Mouse (Mus musculus): ENCODE results near the gene Cdc42bpa. TPM values are rescaled to one million over a fixed set of nuclear protein-coding genes. Genes with fewer than 3 reads are reported as not detected.
"Not testable (repeated sequence)": the region's sequence is repeated elsewhere in the genome, so short reads cannot be mapped to it uniquely, and the experiment has no call there.

Cdc42bpa gene
- polyA plus RNA-seq, 1 experiment from 2014 or later: 27.0 TPM

DNA sequence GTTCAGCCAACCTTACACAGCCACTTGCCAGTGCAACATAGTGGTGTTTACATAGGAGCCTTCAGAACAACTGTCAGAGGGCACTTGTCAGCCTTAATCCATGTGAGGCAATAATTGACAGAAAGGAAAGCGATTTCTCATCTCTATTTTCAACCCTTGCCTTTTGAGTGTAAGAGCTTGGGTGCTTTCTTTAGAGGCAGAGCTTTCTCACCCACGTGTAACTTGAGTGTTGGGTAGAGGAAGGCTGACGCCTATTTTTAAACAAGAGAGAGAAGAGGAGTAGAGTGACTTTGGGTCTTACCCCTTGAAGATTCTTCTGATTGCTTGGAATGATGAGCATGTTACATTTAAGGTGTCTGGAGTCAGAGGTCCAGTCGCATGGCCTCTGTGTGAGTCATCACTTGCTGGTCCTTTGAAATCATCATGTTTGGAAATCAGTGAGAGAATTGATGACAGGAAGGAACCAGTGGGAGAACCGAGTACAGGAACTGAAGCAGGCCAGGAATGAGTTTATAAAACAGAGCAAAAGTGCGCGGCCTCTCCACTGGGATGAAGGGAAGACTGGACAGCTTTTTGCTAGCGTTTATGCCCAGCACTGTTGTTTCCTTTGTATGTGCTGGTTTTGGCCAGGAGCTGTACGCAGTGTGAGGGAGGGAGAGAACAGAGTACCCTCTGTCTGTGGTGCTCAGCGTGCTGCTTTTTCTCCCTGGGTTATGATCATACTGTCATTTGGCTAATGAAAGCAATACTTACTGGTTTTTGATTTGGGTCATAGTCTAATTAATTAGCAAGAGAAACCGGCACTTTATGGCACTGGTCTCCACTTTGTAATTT, 61.4 kb downstream of the Cdc42bpa start:
- H3K9ac ChIP-seq: no peak overlapping the region
- H3K4me3 ChIP-seq (replicated peaks; ENCODE audit: low read length): no peak overlapping the region
- no peaks in the 10 kb centered on the region for H3K27me3 ChIP-seq (ENCODE audit: control insufficient read depth, insufficient read depth, low read length)
- H3K4me1 ChIP-seq (replicated peaks; ENCODE audit: control insufficient read depth, insufficient read depth, low read length): 0 out of 2 replicates have a peak, but pooled peaks cover 3% of the 10 kb centered on the region
- no peak overlapping the region for H3K27ac ChIP-seq
- no peak overlapping the region for H3K4me2 ChIP-seq (replicated peaks)
- H3K9me3 ChIP-seq (ENCODE audit: control insufficient read depth, low read length): no peaks in the 10 kb centered on the region
- H3K36me3 ChIP-seq (replicated peaks; ENCODE audit: control insufficient read depth, insufficient read depth): no peaks in the 10 kb centered on the region
- no peak for DNase-seq (ENCODE audit: low spot score)
- no peak for ATAC-seq (ENCODE audit: low FRiP score)
- 77% methylated on average over 11 of the region's 11 CpGs for WGBS

DNA sequence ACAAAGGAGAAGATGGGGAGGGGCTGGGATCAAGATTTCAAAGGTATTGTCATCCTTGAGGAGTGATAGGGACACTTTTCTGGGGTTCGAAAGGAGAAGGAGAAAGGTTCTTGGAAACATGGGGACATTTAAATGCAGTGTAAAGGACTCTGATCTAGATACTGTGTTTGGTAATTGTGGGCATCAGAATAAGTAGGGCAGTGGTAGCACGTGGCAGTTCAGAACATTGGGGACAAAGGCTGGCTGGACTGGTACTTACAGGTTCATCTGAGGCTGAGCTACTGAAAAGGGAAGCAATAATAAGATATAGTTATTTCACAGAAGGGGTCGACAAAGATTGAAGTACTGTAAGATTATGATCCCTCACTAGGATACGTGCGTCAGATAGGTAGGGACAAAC, 63.2 kb downstream of the Cdc42bpa start:
- Histone ChIP-seq H3K4me2 (replicated peaks) (no peak overlapping the region), H3K27ac (no peak overlapping the region), H3K36me3 (replicated peaks; ENCODE audit: control insufficient read depth, insufficient read depth) (no peaks in the 10 kb centered on the region), H3K9ac (no peak overlapping the region), H3K4me3 (replicated peaks; ENCODE audit: low read length) (no peak overlapping the region), H3K9me3 (ENCODE audit: control insufficient read depth, low read length) (no peaks in the 10 kb centered on the region), H3K27me3 (ENCODE audit: control insufficient read depth, insufficient read depth, low read length) (no peaks in the 10 kb centered on the region), H3K4me1 (replicated peaks; ENCODE audit: control insufficient read depth, insufficient read depth, low read length) (0 out of 2 replicates have a peak, but pooled peaks cover 3% of the 10 kb centered on the region)
- DNase-seq (ENCODE audit: low spot score): no peak
- 71% methylated on average over 5 of the region's 5 CpGs for WGBS
- ATAC-seq (ENCODE audit: low FRiP score): no peak

DNA sequence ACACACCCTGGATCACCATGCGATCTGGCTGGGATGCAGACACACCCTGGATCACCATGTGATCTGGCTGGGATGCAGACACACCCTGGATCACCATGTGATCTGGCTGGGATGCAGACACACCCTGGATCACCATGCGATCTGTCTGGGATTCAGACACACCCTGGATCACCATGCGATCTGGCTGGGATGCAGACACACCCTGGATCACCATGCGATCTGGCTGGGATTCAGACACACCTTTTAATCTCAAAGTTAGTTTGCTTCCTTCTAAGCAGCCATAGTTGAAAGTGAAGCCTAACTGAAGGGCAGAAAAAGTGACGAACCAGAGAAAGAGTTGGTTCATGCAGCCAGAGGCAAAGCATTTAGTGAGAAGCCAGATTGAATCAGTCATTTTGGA, 69.6 kb downstream of the Cdc42bpa start:
- 95% methylated on average over 5 of the region's 5 CpGs for WGBS
- not testable (repeated sequence) for H3K27ac ChIP-seq; DNase-seq (ENCODE audit: low spot score); H3K9me3 ChIP-seq (ENCODE audit: control insufficient read depth, low read length); H3K9ac ChIP-seq; H3K4me3 ChIP-seq (replicated peaks; ENCODE audit: low read length); H3K27me3 ChIP-seq (ENCODE audit: control insufficient read depth, insufficient read depth, low read length); ATAC-seq (ENCODE audit: low FRiP score); H3K4me2 ChIP-seq (replicated peaks); H3K36me3 ChIP-seq (replicated peaks; ENCODE audit: control insufficient read depth, insufficient read depth); H3K4me1 ChIP-seq (replicated peaks; ENCODE audit: control insufficient read depth, insufficient read depth, low read length)

DNA sequence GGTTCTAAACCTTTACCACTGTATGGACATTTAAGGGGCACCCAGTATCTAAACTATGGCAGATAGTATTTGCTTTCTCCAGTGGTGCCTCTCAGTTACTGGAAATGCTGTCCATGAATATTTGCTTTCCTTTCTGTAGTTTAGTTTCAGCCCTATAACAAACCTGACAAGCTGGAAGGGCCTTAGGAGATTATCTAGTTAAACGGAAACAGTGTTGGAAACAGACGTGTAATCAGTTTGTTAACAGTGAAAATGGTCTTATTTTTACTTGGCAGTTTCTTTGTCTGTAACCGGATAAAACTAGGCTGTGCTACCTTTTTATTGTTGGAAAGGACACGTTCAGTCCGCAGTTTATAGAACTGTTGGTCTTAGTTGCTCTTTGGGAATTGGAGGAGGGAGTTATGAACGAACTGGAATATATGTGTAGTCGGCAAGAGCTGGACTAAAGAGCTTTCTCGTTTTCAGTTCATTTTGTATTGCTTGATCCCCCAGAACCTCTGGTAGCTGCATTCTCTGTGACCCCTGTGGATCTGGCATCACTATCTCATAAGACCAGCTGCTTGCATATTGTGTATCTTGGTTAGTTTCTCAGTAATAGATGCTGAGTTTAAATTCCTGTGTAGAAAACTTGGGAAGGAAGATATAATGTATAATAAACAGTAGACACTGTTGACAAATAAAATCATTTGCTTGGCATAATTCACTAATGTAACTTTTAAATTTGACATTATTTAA, 70.5 kb downstream of the Cdc42bpa start:
- WGBS: 88% methylated on average over 8 of the region's 8 CpGs

DNA sequence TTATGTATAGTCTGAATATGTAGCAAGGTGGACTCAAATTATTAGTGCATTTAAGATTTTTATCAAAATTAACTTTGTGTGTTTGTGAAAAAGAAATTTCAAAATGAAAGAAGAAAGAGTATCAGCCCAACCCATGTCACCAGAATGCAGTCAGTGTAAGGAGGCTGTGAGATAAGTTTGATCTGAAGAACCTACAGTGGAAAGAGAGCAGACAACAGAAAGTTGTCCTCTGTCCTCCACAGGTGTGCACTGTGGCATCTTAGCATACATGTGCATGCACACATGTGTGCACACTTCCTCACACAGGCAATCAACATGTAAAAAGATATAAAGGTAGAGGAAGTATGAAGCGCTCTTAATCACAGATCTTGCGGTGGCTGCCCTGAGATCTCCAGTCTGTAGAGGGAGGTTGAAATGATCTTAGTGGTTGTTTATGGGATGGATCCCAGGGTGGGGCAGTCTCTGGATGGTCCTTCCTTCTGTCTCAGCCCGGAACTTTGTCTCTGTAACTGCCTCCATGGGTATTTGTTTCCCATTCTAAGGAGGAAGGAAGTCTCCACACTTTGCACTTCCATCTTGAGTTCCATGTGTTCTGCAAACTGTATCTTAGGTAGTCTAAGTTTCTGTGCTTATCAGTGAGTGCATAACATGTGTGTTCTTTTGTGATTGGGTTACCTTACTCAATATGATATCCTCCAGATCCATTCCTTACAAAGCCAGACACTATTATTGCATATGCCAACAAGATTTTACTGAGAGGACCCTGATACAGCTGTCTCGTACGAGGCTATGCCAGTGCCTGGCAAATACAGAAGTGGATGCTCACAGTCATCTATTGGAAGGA, 71.7 kb downstream of the Cdc42bpa start:
- no peak overlapping the region for H3K27ac ChIP-seq
- H3K9ac ChIP-seq: no peak overlapping the region
- ATAC-seq (ENCODE audit: low FRiP score) (no peak), DNase-seq (ENCODE audit: low spot score) (no peak)
- no peaks in the 10 kb centered on the region for H3K27me3 ChIP-seq (ENCODE audit: control insufficient read depth, insufficient read depth, low read length)
- H3K9me3 ChIP-seq (ENCODE audit: control insufficient read depth, low read length): no peaks in the 10 kb centered on the region
- WGBS: 94% methylated on average over 5 of the region's 5 CpGs
- H3K4me3 ChIP-seq (replicated peaks; ENCODE audit: low read length): no peak overlapping the region
- H3K4me1 ChIP-seq (replicated peaks; ENCODE audit: control insufficient read depth, insufficient read depth, low read length): no peaks in the 10 kb centered on the region
- no peak overlapping the region for H3K4me2 ChIP-seq (replicated peaks)
- no peaks in the 10 kb centered on the region for H3K36me3 ChIP-seq (replicated peaks; ENCODE audit: control insufficient read depth, insufficient read depth)

More for the DNA sequence above, 70.5 kb downstream of the Cdc42bpa start:
- H3K9me3 ChIP-seq (ENCODE audit: control insufficient read depth, low read length): no peaks in the 10 kb centered on the region
- DNase-seq (ENCODE audit: low spot score): no peak
- no peaks in the 10 kb centered on the region for H3K4me1 ChIP-seq (replicated peaks; ENCODE audit: control insufficient read depth, insufficient read depth, low read length)
- H3K27ac ChIP-seq: no peak overlapping the region
- no peak overlapping the region for H3K4me3 ChIP-seq (replicated peaks; ENCODE audit: low read length)
- no peak for ATAC-seq (ENCODE audit: low FRiP score)
- no peak overlapping the region for H3K4me2 ChIP-seq (replicated peaks)
- H3K27me3 ChIP-seq (ENCODE audit: control insufficient read depth, insufficient read depth, low read length): no peaks in the 10 kb centered on the region
- H3K9ac ChIP-seq: no peak overlapping the region
- H3K36me3 ChIP-seq (replicated peaks; ENCODE audit: control insufficient read depth, insufficient read depth): no peaks in the 10 kb centered on the region

DNA sequence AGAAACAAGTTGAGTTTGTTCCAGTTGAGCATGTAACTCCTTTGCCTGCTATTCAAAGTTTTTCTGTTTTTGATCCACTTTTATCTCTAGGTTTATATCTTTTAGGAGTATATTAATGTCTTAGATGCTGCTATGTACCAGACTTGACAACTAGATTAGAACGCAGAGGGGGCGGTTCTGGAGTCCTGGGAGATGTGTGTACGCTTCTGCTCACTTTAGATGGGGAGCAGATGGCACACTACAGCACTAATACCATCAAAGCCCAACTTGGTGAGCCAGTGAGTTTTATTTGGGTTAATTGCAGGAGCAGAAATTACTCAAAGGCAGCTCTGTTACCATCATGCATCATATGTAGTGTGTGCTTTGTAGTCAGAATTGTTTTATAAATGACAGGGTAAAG, 77.2 kb downstream of the Cdc42bpa start:
- no peaks in the 10 kb centered on the region for H3K9me3 ChIP-seq (ENCODE audit: control insufficient read depth, low read length)
- no peak overlapping the region for H3K27ac ChIP-seq
- no peaks in the 10 kb centered on the region for H3K27me3 ChIP-seq (ENCODE audit: control insufficient read depth, insufficient read depth, low read length)
- 87% methylated on average over 3 of the region's 3 CpGs for WGBS
- no peak overlapping the region for H3K4me3 ChIP-seq (replicated peaks; ENCODE audit: low read length)
- H3K4me1 ChIP-seq (replicated peaks; ENCODE audit: control insufficient read depth, insufficient read depth, low read length): no peaks in the 10 kb centered on the region
- H3K9ac ChIP-seq: no peak overlapping the region
- no peak for ATAC-seq (ENCODE audit: low FRiP score)
- no peak for DNase-seq (ENCODE audit: low spot score)
- peaks cover 7% of the 10 kb centered on the region for H3K36me3 ChIP-seq (replicated peaks; ENCODE audit: control insufficient read depth, insufficient read depth)
- no peak overlapping the region for H3K4me2 ChIP-seq (replicated peaks)

DNA sequence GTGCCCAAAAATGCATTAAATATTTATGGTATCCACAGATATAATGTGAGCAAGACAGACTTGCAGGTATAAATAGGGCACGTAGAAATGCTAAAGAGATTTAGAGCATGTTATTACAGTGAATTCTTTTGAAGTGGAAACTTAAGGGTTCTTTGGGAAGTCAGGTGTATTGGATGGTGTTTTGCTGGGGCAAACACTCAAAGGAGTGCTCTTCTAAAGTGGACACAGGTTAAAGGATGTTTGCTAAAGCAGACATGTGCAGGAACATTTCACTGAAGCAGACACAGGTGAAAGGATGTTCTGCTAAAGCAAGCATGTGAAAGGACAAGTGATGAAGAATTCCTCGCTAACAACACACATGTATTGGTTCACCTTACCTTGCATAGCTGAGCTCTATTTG, 83.9 kb downstream of the Cdc42bpa start:
- no peak for ATAC-seq (ENCODE audit: low FRiP score)
- Histone ChIP-seq H3K27ac (no peak overlapping the region), H3K9me3 (ENCODE audit: control insufficient read depth, low read length) (no peaks in the 10 kb centered on the region), H3K4me3 (replicated peaks; ENCODE audit: low read length) (no peak overlapping the region), H3K27me3 (ENCODE audit: control insufficient read depth, insufficient read depth, low read length) (no peaks in the 10 kb centered on the region), H3K9ac (no peak overlapping the region), H3K4me1 (replicated peaks; ENCODE audit: control insufficient read depth, insufficient read depth, low read length) (no peaks in the 10 kb centered on the region), H3K4me2 (replicated peaks) (no peak overlapping the region), H3K36me3 (replicated peaks; ENCODE audit: control insufficient read depth, insufficient read depth) (peaks cover 29% of the 10 kb centered on the region)
- DNase-seq (ENCODE audit: low spot score): no peak
- 97% methylated on average over 2 of the region's 2 CpGs for WGBS

DNA sequence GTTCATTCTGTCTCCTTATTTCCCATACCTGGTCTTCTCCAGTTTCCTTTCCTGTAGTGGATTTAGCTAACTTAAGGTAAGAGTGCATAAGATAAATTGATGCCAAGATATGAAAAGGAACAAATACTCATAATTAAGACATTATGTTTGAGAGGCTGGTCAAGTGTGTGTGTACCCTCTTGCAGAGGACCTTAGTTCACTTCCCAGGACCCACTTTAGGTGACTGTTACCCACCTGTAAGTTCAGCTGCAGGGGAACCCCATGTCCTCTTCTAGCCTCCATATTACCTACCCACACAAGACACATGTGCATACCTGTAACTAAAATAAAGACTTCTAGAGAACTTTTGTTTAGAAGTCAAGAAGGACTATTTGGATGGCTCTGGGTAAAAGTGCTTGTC, 84.9 kb downstream of the Cdc42bpa start:
- Histone ChIP-seq H3K9me3 (ENCODE audit: control insufficient read depth, low read length) (no peaks in the 10 kb centered on the region), H3K36me3 (replicated peaks; ENCODE audit: control insufficient read depth, insufficient read depth) (peaks cover 27% of the 10 kb centered on the region), H3K9ac (no peak overlapping the region), H3K4me2 (replicated peaks) (no peak overlapping the region), H3K27ac (no peak overlapping the region), H3K27me3 (ENCODE audit: control insufficient read depth, insufficient read depth, low read length) (no peaks in the 10 kb centered on the region), H3K4me1 (replicated peaks; ENCODE audit: control insufficient read depth, insufficient read depth, low read length) (no peaks in the 10 kb centered on the region), H3K4me3 (replicated peaks; ENCODE audit: low read length) (no peak overlapping the region)
- no peak for DNase-seq (ENCODE audit: low spot score)
- ATAC-seq (ENCODE audit: low FRiP score): no peak

DNA sequence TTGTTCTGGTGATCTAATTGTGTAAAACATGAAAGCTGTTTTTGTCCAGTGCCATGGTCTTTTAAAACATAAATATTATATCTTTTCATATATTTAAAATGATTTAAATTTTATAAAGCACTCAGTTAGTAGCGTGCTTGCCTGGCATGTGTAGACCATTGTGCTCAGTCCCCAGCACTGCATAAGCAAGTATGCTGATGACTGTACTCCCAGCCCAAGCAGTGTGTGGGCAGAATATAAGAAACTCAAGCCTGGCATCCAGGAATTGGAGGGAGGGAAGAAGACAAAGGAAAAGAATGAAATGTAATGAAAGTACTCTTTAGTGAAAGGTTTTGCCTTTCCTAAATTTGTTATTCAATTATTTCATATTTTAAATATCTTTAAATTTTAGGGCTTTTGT, 128.9 kb downstream of the Cdc42bpa start:
- ATAC-seq (ENCODE audit: low FRiP score): no peak
- H3K4me3 ChIP-seq (replicated peaks; ENCODE audit: low read length): no peak overlapping the region
- WGBS: 87% methylated on average over 1 of the region's 1 CpGs

More for the DNA sequence above, 128.9 kb downstream of the Cdc42bpa start:
- no peak overlapping the region for H3K4me2 ChIP-seq (replicated peaks)
- H3K27me3 ChIP-seq (ENCODE audit: control insufficient read depth, insufficient read depth, low read length): no peaks in the 10 kb centered on the region
- H3K9ac ChIP-seq: no peak overlapping the region
- no peak for DNase-seq (ENCODE audit: low spot score)
- H3K27ac ChIP-seq: no peak overlapping the region
- no peaks in the 10 kb centered on the region for H3K4me1 ChIP-seq (replicated peaks; ENCODE audit: control insufficient read depth, insufficient read depth, low read length)
- H3K9me3 ChIP-seq (ENCODE audit: control insufficient read depth, low read length): no peaks in the 10 kb centered on the region
- peaks cover 14% of the 10 kb centered on the region for H3K36me3 ChIP-seq (replicated peaks; ENCODE audit: control insufficient read depth, insufficient read depth)
